Mouse (Mus musculus): ENCODE results near the gene Plch2. TPM values are rescaled to one million over a fixed set of nuclear protein-coding genes. Genes with fewer than 3 reads are reported as not detected.

Gene Plch2
- polyA plus RNA-seq, 2 experiments: 10.6 to 11.4 TPM

DNA sequence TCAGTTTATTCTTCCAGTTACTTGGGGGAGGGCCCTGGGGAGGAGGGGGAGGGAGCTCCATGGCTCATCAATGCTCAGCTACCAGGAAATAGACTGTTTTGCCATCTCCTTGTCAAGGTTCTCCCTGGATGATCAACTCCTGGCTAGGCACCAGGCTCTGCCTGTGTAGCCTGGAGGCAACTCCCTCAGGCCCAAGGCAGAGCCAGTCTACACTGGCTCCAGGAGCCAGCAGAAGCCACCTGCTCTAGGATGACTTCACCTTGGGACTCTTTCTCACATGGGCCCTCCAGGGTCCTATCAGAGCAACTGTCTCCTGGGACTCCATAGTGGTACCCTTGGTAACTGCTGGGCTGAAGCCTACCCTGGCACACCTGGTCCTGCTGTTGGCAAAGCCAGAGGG, 48.5 kb downstream of the Plch2 start:
- H3K4me1 ChIP-seq (ENCODE audit: control insufficient read depth, insufficient read depth, low read length): no peaks in the 10 kb centered on the region
- no peak for TF ChIP-seq POLR2A (IDR thresholded peaks at IDR 0.05; ENCODE audit: borderline replicate concordance, extremely low read depth, insufficient read depth, insufficient read length)
- H3K27me3 ChIP-seq (ENCODE audit: control insufficient read depth, insufficient read depth, low read length): no peaks in the 10 kb centered on the region
- no peak for DNase-seq (ENCODE audit: low spot score)
- H3K4me2 ChIP-seq (replicated peaks; ENCODE audit: low read depth, low read length, severe bottlenecking): no peak overlapping the region
- no peak overlapping the region for H3K4me3 ChIP-seq (replicated peaks; ENCODE audit: low read length)
- H3K9ac ChIP-seq (ENCODE audit: low read depth, low read length, severe bottlenecking): no peak overlapping the region
- ATAC-seq (ENCODE audit: low FRiP score, low read depth): no peak
- no peaks in the 10 kb centered on the region for H3K9me3 ChIP-seq (ENCODE audit: control insufficient read depth, low read length)
- no peak overlapping the region for H3K27ac ChIP-seq (replicated peaks; ENCODE audit: low read depth, low read length)
- no peaks in the 10 kb centered on the region for H3K36me3 ChIP-seq (ENCODE audit: control insufficient read depth, insufficient read depth, low read length)

DNA sequence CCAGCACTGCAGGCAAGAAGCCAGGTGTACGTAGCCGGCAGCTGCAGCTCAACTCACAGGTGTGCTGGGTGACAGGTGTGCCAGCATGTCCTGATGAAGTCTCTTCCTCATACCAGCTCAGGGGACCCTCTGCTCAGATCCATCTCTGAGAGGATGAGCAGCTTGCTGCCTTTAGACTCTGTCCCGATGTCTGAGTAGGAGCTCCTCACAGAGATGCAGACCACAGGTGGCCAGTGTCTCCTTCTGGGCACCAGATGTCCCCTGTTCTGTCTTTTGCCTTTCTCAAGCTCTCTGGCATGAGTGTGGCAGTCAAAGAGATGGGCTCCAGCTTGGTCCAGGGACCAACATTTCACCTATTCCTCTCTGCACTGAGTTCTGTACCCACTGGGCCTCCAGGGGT, 48.9 kb downstream of the Plch2 start:
- H3K4me3 ChIP-seq (replicated peaks; ENCODE audit: low read length): no peak overlapping the region
- TF ChIP-seq POLR2A (IDR thresholded peaks at IDR 0.05; ENCODE audit: borderline replicate concordance, extremely low read depth, insufficient read depth, insufficient read length): no peak
- no peaks in the 10 kb centered on the region for H3K36me3 ChIP-seq (ENCODE audit: control insufficient read depth, insufficient read depth, low read length)
- no peaks in the 10 kb centered on the region for H3K27me3 ChIP-seq (ENCODE audit: control insufficient read depth, insufficient read depth, low read length)
- no peaks in the 10 kb centered on the region for H3K9me3 ChIP-seq (ENCODE audit: control insufficient read depth, low read length)
- no peak overlapping the region for H3K27ac ChIP-seq (replicated peaks; ENCODE audit: low read depth, low read length)
- H3K9ac ChIP-seq (ENCODE audit: low read depth, low read length, severe bottlenecking): no peak overlapping the region
- no peak overlapping the region for H3K4me2 ChIP-seq (replicated peaks; ENCODE audit: low read depth, low read length, severe bottlenecking)
- WGBS: 83% methylated on average over 3 of the region's 3 CpGs
- no peaks in the 10 kb centered on the region for H3K4me1 ChIP-seq (ENCODE audit: control insufficient read depth, insufficient read depth, low read length)
- ATAC-seq (ENCODE audit: low FRiP score, low read depth) (no peak), DNase-seq (ENCODE audit: low spot score) (no peak)

DNA sequence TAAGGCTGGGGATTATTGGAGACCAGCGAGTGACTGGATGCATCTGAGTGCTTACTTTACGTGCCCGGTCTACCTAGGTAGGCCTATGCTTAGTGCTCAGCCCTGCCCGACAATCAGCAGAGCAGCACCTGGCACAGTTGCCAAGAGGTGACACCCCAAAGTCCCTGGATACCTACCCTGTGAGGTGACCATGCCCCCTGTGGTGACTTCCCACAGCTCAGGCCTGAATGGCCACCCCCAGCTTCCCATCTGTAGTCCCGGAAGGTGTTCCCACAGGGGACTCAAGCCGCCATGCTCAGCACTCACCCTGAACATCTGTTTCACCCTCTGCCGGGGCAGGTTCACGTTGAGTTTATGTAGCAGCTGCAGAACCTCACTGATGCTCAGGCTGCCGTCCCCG, 50.3 kb downstream of the Plch2 start:
- 40% methylated on average over 10 of the region's 10 CpGs for WGBS
- H3K27ac ChIP-seq (replicated peaks; ENCODE audit: low read depth, low read length): no peak overlapping the region

DNA sequence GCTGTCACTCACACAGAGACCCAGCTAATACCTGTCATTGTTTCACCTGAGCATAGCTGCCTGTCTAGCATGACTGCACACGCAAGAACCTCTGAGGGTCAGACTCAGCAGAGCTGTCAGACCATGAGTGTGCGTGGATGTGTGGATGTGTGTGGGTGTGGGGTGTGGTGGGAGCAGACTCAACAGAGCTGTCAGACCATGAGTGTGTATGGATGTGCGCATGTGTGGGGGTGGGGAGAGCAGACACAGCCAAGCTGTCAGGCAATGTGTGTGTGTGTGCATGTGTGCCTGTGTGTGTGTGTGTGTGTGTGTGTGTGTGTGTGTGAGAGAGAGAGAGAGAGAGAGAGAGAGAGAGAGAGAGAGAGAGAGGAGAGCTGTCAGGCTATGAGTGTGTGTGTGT, 51.3 kb downstream of the Plch2 start:
- no peak overlapping the region for H3K27ac ChIP-seq (replicated peaks; ENCODE audit: low read depth, low read length)
- TF ChIP-seq POLR2A (IDR thresholded peaks at IDR 0.05; ENCODE audit: borderline replicate concordance, extremely low read depth, insufficient read depth, insufficient read length): no peak
- 89% methylated on average over 3 of the region's 3 CpGs for WGBS
- no peaks in the 10 kb centered on the region for H3K4me1 ChIP-seq (ENCODE audit: control insufficient read depth, insufficient read depth, low read length)
- H3K4me2 ChIP-seq (replicated peaks; ENCODE audit: low read depth, low read length, severe bottlenecking): no peak overlapping the region
- no peak for ATAC-seq (ENCODE audit: low FRiP score, low read depth)
- H3K9ac ChIP-seq (ENCODE audit: low read depth, low read length, severe bottlenecking): no peak overlapping the region
- no peaks in the 10 kb centered on the region for H3K27me3 ChIP-seq (ENCODE audit: control insufficient read depth, insufficient read depth, low read length)
- no peak overlapping the region for H3K4me3 ChIP-seq (replicated peaks; ENCODE audit: low read length)
- no peaks in the 10 kb centered on the region for H3K9me3 ChIP-seq (ENCODE audit: control insufficient read depth, low read length)
- no peaks in the 10 kb centered on the region for H3K36me3 ChIP-seq (ENCODE audit: control insufficient read depth, insufficient read depth, low read length)
- DNase-seq (ENCODE audit: low spot score): no peak

More for the DNA sequence above, 50.3 kb downstream of the Plch2 start:
- H3K9ac ChIP-seq (ENCODE audit: low read depth, low read length, severe bottlenecking): no peak overlapping the region
- ATAC-seq (ENCODE audit: low FRiP score, low read depth) (no peak), DNase-seq (ENCODE audit: low spot score) (no peak)
- no peaks in the 10 kb centered on the region for H3K4me1 ChIP-seq (ENCODE audit: control insufficient read depth, insufficient read depth, low read length)
- no peak overlapping the region for H3K4me3 ChIP-seq (replicated peaks; ENCODE audit: low read length)
- no peak overlapping the region for H3K4me2 ChIP-seq (replicated peaks; ENCODE audit: low read depth, low read length, severe bottlenecking)
- no peaks in the 10 kb centered on the region for H3K27me3 ChIP-seq (ENCODE audit: control insufficient read depth, insufficient read depth, low read length)
- H3K9me3 ChIP-seq (ENCODE audit: control insufficient read depth, low read length): no peaks in the 10 kb centered on the region
- H3K36me3 ChIP-seq (ENCODE audit: control insufficient read depth, insufficient read depth, low read length): no peaks in the 10 kb centered on the region
- TF ChIP-seq POLR2A (IDR thresholded peaks at IDR 0.05; ENCODE audit: borderline replicate concordance, extremely low read depth, insufficient read depth, insufficient read length): no peak

DNA sequence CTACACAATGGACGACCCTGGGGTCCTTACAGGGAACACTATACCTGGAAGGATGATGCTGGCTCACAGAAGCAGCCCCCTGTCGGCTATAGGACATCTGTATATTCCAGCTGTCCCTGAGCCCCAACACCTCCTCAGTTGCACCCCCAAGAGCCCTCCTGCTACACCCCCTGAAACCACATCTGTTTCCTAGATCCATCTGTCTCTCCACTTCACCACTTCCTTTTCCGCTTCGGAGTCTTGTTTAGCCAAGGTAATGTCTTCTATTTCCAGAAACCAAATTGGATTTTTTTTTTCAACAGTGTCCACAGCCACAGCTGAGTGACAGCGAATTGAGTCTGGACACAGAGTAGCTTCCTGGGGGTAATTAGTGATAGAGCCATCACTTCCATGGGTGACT, 57.2 kb downstream of the Plch2 start:
- H3K9me3 ChIP-seq (ENCODE audit: control insufficient read depth, low read length): no peaks in the 10 kb centered on the region
- ATAC-seq (ENCODE audit: low FRiP score, low read depth) (no peak), DNase-seq (ENCODE audit: low spot score) (no peak)
- no peak for TF ChIP-seq POLR2A (IDR thresholded peaks at IDR 0.05; ENCODE audit: borderline replicate concordance, extremely low read depth, insufficient read depth, insufficient read length)
- H3K4me1 ChIP-seq (ENCODE audit: control insufficient read depth, insufficient read depth, low read length): no peaks in the 10 kb centered on the region
- no peak overlapping the region for H3K4me3 ChIP-seq (replicated peaks; ENCODE audit: low read length)
- no peak overlapping the region for H3K27ac ChIP-seq (replicated peaks; ENCODE audit: low read depth, low read length)
- H3K36me3 ChIP-seq (ENCODE audit: control insufficient read depth, insufficient read depth, low read length): no peaks in the 10 kb centered on the region
- 74% methylated on average over 5 of the region's 5 CpGs for WGBS
- H3K4me2 ChIP-seq (replicated peaks; ENCODE audit: low read depth, low read length, severe bottlenecking): no peak overlapping the region
- no peak overlapping the region for H3K9ac ChIP-seq (ENCODE audit: low read depth, low read length, severe bottlenecking)
- H3K27me3 ChIP-seq (ENCODE audit: control insufficient read depth, insufficient read depth, low read length): no peaks in the 10 kb centered on the region

GRCm38 (mm10) chr4:154996572-154997154, 59.9 kb downstream of the Plch2 start:
- H3K27me3 ChIP-seq (ENCODE audit: control insufficient read depth, insufficient read depth, low read length): no peaks in the 10 kb centered on the region
- H3K9ac ChIP-seq (ENCODE audit: low read depth, low read length, severe bottlenecking): no peak overlapping the region
- no peaks in the 10 kb centered on the region for H3K9me3 ChIP-seq (ENCODE audit: control insufficient read depth, low read length)
- TF ChIP-seq POLR2A (IDR thresholded peaks at IDR 0.05; ENCODE audit: borderline replicate concordance, extremely low read depth, insufficient read depth, insufficient read length): no peak
- no peaks in the 10 kb centered on the region for H3K36me3 ChIP-seq (ENCODE audit: control insufficient read depth, insufficient read depth, low read length)
- no peak for ATAC-seq (ENCODE audit: low FRiP score, low read depth)
- no peak overlapping the region for H3K27ac ChIP-seq (replicated peaks; ENCODE audit: low read depth, low read length)
- 40% methylated on average over 8 of the region's 8 CpGs for WGBS
- H3K4me3 ChIP-seq (replicated peaks; ENCODE audit: low read length): no peak overlapping the region
- DNase-seq (ENCODE audit: low spot score): no peak
- no peak overlapping the region for H3K4me2 ChIP-seq (replicated peaks; ENCODE audit: low read depth, low read length, severe bottlenecking)
- H3K4me1 ChIP-seq (ENCODE audit: control insufficient read depth, insufficient read depth, low read length): no peaks in the 10 kb centered on the region; the same call in 1 of the 2 replicates

All from limb, embryonic 14.5 days (tissue).